Mouse (Mus musculus) Muller cell, postnatal 12 days (primary cell): ENCODE data around the gene BC049762.

Experiments used
- DNase-seq: peaks from one replicate; pipeline ENCODE4 v3.0.0-alpha.2; 2015; ENCODE audit errors: inconsistent ontology term

BC049762 gene

DNA sequence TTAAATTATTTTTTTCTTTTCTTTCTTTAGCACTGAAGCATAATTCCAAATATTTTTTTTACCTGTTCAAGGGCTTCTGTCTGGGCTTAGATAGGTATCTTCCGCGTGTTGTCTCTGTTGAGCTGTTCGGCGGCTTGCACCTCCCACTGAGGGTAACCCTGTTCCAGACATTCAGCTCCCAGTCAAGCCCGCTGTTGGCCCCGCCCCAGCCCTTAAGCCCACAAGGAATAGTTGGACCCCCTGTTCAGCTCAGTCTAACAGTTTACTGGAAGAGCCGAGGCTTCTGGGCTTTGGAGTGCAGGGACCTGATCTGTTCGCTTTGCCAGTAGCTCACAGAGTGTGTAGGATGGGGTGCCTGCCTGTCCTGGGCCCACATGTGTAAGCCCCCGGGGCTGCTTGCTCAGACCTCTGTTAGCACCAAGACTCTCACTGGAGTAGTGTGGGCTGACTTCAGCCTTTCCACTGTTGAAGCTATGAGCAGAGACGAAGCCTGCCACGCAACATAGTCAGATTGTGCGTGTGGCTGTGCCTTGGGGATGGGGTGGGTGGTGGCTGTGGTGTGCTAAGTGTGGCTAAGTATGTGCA is 43.4 kb downstream of the BC049762 start:
- no peak for DNase-seq

DNA sequence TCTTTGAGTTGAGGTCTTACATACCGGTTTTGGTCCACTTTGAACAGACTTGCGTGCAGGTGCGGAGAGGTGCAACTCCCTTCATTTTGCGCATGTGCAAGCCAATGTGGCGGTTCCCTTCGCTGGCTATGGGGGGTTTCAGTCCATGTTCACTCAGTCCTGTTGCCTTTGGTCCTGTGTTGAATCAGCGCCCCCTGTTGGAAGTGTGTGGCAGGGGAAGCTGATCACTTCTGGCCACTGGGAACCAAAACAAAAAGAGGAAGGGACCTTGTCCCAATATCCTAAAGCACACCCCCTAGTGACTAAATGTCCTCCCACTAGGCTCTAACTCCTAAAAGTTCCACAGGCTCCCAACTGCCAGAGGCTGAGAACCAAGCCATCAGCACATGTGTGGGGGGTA is 48.8 kb downstream of the BC049762 start:
- DNase-seq, result no peak

- no peak for DNase-seq
Observed at GRCm38 (mm10) chr11:51211426-51211825, 51.4 kb downstream of the BC049762 start.

DNA sequence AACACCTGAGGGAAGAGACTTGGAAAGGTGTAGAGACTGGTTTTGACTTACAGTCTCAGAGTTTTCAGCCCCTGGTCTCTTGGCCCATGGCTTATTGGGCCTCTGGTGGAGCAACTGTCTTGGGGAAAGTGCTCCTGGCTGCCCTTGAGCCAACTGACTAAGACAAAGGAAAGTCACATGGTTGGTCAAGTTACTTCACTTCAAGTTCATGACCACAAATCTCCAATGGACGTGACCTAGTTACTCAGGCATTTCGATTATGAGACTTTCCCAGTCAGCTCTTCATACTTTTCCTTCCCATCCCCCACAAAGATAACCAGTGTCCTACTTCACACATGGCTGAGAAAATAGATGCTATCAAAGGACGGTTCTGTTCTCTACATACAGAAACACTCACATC is 55.1 kb downstream of the BC049762 start:
- peak; percentile 88 for DNase-seq
